Mouse (Mus musculus): ENCODE measurements at regions not wholly inside any gene's neighbourhood (a gene's known extent, or its start where the extent isn't known, plus 50 kb on each side); places are given as distances from the start of the nearest gene placed in this dataset.

- DNase-seq (ENCODE audit: low spot score in 2 of 2), result no peak
Observed at GRCm38 (mm10) chr10:18907276-18907960, 62.6 kb downstream of the Perp start.

GRCm38 (mm10) chr10:18909307-18909706 is 64.5 kb downstream of the Perp start:
- DNase-seq (ENCODE audit: low spot score in 2 of 2), result no peak

- peak in 1 of 2 experiments; percentile 42 for DNase-seq (ENCODE audit: low spot score in 2 of 2)
Observed at GRCm38 (mm10) chr10:18910898-18911297, 66.1 kb downstream of the Perp start.

GRCm38 (mm10) chr10:18917120-18917616 is 72.3 kb downstream of the Perp start:
- peak in 1 of 2 experiments; percentile 34 for DNase-seq (ENCODE audit: low spot score in 2 of 2)

- no peak for DNase-seq (ENCODE audit: low spot score in 2 of 2)
Observed at GRCm38 (mm10) chr10:18923088-18923821, 78.4 kb downstream of the Perp start.

GRCm38 (mm10) chr10:18927811-18928210 is 83.0 kb downstream of the Perp start:
- DNase-seq (ENCODE audit: low spot score in 2 of 2), result no peak

- DNase-seq (ENCODE audit: low spot score in 2 of 2), result no peak
Observed at GRCm38 (mm10) chr10:18931344-18931743, 84.1 kb downstream of the Tnfaip3 start.

GRCm38 (mm10) chr10:18941447-18941846 is 74.0 kb downstream of the Tnfaip3 start:
- DNase-seq (ENCODE audit: low spot score in 2 of 2), result no peak

- no peak for DNase-seq (ENCODE audit: low spot score in 2 of 2)
Observed at GRCm38 (mm10) chr10:18941908-18942307, 73.5 kb downstream of the Tnfaip3 start.

- no peak for DNase-seq (ENCODE audit: low spot score in 2 of 2)
Observed at GRCm38 (mm10) chr10:18943296-18944075, 72.0 kb downstream of the Tnfaip3 start.

- no peak for DNase-seq (ENCODE audit: low spot score in 2 of 2)
Observed at GRCm38 (mm10) chr10:18946727-18947126, 68.7 kb downstream of the Tnfaip3 start.

All from layer of hippocampus, adult 18-20 months (tissue).